Mouse (Mus musculus) brain, embryonic 14.5 days (tissue): ENCODE data around the gene Rbm20.

Experiments used
- CTCF ChIP-seq: fragments of 200-500 bp; IDR thresholded peaks from 2 replicates; pipeline ENCODE4 v1.5.1; 2012; ENCODE audit warnings: inconsistent platforms, mild to moderate bottlenecking, moderate library complexity, borderline replicate concordance; ENCODE audit not compliant: insufficient read depth, insufficient read length; ENCODE audit errors: extremely low read depth
- POLR2A ChIP-seq: fragments of 200-500 bp; IDR thresholded peaks from 2 replicates; pipeline ENCODE4 v1.6.1; 2012; ENCODE audit warnings: mild to moderate bottlenecking, inconsistent platforms, borderline replicate concordance; ENCODE audit not compliant: poor library complexity, insufficient read depth, insufficient read length, severe bottlenecking; ENCODE audit errors: extremely low read depth

DNA sequence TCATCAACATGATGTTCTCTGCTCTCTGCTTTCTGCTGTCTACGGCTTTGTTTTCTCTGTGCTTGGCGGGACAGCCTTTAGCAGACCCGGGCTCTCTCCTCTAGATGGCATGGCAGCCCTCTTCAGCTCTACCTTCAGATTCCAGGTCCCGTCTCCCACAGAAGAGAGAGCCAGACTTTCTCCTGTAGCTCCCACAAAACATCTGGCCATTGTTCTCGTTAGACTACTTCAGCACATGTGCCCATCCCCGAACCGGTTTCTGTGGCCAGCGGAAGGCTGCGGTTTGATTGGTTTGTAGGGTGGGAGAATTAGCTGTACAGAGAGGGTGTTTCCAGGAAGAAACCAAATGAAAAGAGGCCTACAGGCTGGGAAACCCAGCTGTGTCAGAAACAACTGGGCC, 161.7 kb downstream of the Rbm20 start:
- TF ChIP-seq CTCF (peak; percentile 28; the same call in 1 of the 2 replicates), POLR2A (no peak)
